Mouse (Mus musculus): ENCODE data around the gene Gpr156. TPM values are rescaled to one million over a fixed set of nuclear protein-coding genes. Genes with fewer than 3 reads are reported as not detected.

Gpr156 gene
- total RNA-seq (2012; rRNA removed) (0.04 and 0.08 TPM in 2 replicates), total RNA-seq (2014; rRNA removed) (0.11 TPM in 1 of 2 replicates, not detected in the other), polyA plus RNA-seq (2012; ENCODE audit: insufficient read length, low read depth) (0.05 and 0.09 TPM in 2 replicates)

GRCm38 (mm10) chr16:37916138-37916817 is at the start of gene Gpr156:
Gene Gpr156, plus strand, starts transcription at chr16:37916496.
- DNase-seq (ENCODE audit: extremely low read depth) = no peak
- no peak for TF ChIP-seq IRF4 (IDR thresholded peaks at IDR 0.05; ENCODE audit: low read depth, low read length)
- no peak for TF ChIP-seq ZMIZ1 (IDR thresholded peaks at IDR 0.05; ENCODE audit: low read depth, low read length)
- TF ChIP-seq NELFE (IDR thresholded peaks at IDR 0.05; ENCODE audit: low read depth, low read length) = no peak
- peak in 1 of 2 experiments; percentile 17; a peak in 1 of 4 replicates for TF ChIP-seq CTCF (conservative IDR thresholded peaks at IDR 0.05 in 1 of 2, IDR thresholded peaks at IDR 0.05 in 1 of 2; ENCODE audit: low read depth in 2 of 2, low read length in 2 of 2)
- no peak for TF ChIP-seq ELF1 (IDR thresholded peaks at IDR 0.05; ENCODE audit: low read depth, low read length)
- Histone ChIP-seq H3K9ac (ENCODE audit: insufficient read depth, low read depth) (no peak within 1 kb of the TSS), H3K9me3 (replicated peaks; ENCODE audit: low read length) (peaks cover 3% of the 10 kb centered on the region), H3K27ac (ENCODE audit: insufficient read depth, low read depth) (no peak within 1 kb of the TSS), H3K4me2 (ENCODE audit: insufficient read depth, low read depth, poor library complexity, severe bottlenecking) (peak within 1 kb of the TSS; percentile 52; the same call in 1 of the 2 replicates), H3K4me1 (ENCODE audit: control insufficient read depth in 1 of 2, insufficient read depth in 2 of 2) (peaks cover 0 to 9% of the 10 kb centered on the region in 2 experiments; a peak in 2 of 4 replicates), H3K79me2 (replicated peaks; ENCODE audit: control insufficient read depth, extremely low read depth, insufficient read depth, poor library complexity, severe bottlenecking) (no peaks in the 10 kb centered on the region), H3K4me3 (replicated peaks in 1 of 3; ENCODE audit: low read depth in 2 of 3, low read length in 2 of 3, poor library complexity in 1 of 3) (peak within 1 kb of the TSS in 1 of 3 experiments; percentile 0), H3K27me3 (replicated peaks) (no peaks in the 10 kb centered on the region), H3K36me3 (replicated peaks in 1 of 2; ENCODE audit: control insufficient read depth in 1 of 2, insufficient read depth in 1 of 2, low read length in 1 of 2) (no peaks in the 10 kb centered on the region)
- in situ Hi-C loops (cut with MboI; ENCODE audit: low pct_ligation_motif_present, low pct_unique_long_range_greater_than_20kb, low sequenced_read_pairs) = no loop called here
- dilution Hi-C loops (cut with MboI; ENCODE audit: extremely low pct_ligation_motif_present, extremely low pct_unique_long_range_greater_than_20kb, low sequenced_read_pairs) = no loop called here

DNA sequence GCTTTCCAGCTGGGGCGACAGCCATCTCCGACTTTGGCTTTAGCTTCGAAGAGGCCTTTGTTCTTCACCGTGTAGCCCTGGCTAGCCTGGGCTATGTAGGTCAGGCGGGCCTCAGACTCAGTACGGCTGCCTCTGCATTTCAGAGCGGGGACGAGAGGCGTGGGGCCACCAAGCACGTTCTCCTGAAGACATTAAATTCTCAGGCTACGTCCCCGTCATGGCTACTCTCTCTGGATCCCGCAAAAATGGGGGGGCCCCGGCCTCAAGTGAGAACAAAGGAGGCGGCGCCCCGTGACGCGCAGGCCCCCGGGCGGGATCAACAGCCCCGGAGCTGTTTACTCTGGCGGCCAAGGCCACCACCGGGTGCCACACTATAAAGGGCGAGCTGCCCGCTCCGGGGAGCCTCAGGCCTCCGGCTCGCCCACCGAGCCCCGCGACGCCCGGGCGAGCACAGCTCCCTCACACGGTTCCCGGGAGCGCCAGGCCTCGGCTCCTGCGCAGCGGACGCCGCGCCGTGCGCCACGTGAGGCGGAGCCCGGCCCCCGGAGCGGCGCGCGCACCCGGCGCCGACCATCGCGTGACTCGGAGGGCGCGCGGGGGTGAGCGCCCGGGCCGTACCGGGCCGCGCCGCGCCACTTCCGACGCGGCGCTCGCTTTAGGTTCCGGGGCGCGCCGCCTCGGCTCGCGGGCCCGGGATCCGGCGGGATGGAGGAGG is 48.3 kb upstream of the Gpr156 start, which contains the start of gene Lrrc58:
Gene Lrrc58 (plus strand): TSS at position 599 of the 715 bp plus-strand sequence.
- in situ Hi-C loops (cut with MboI; ENCODE audit: low pct_ligation_motif_present, low pct_unique_long_range_greater_than_20kb, low sequenced_read_pairs) = no loop called here
- dilution Hi-C loops (cut with MboI; ENCODE audit: extremely low pct_ligation_motif_present, extremely low pct_unique_long_range_greater_than_20kb, low sequenced_read_pairs) = no loop called here
- peaks cover 35% of the 10 kb centered on the region for H3K79me2 ChIP-seq (replicated peaks; ENCODE audit: control insufficient read depth, extremely low read depth, insufficient read depth, poor library complexity, severe bottlenecking)
- TF ChIP-seq ZKSCAN1 (IDR thresholded peaks at IDR 0.05; ENCODE audit: borderline replicate concordance, low read depth, low read length) (no peak), ZMIZ1 (IDR thresholded peaks at IDR 0.05; ENCODE audit: low read depth, low read length) (peak; percentile 61; the same call in 1 of the 2 replicates), KAT2A (IDR thresholded peaks at IDR 0.05; ENCODE audit: insufficient replicate concordance, low read length) (peak; percentile 49; the same call in 1 of the 2 replicates), UBTF (IDR thresholded peaks at IDR 0.05; ENCODE audit: low read depth, low read length) (no peak; the same call in none of the 2 replicates), POLR2AphosphoS2 (IDR thresholded peaks at IDR 0.05; ENCODE audit: low read depth, low read length) (no peak), TCF12 (IDR thresholded peaks at IDR 0.05; ENCODE audit: low read depth, low read length) (peak; percentile 77), RCOR1 (conservative IDR thresholded peaks at IDR 0.05; ENCODE audit: low read depth, low read length) (0 out of 2 replicates have a peak, but pooled peaks have one; percentile 18), NRF1 (IDR thresholded peaks at IDR 0.05; ENCODE audit: low read depth, low read length) (peak; percentile 87), USF2 (conservative IDR thresholded peaks at IDR 0.05; ENCODE audit: low read depth, low read length) (no peak), CTCF (conservative IDR thresholded peaks at IDR 0.05 in 1 of 2, IDR thresholded peaks at IDR 0.05 in 1 of 2; ENCODE audit: low read depth in 2 of 2, low read length in 2 of 2) (no peak), BHLHE40 (IDR thresholded peaks at IDR 0.05; ENCODE audit: low read depth, low read length) (peak; percentile 95), MAFK (IDR thresholded peaks at IDR 0.05; ENCODE audit: insufficient replicate concordance, low read length) (no peak), SIN3A (IDR thresholded peaks at IDR 0.05; ENCODE audit: low read length) (no peak), ZNF384 (IDR thresholded peaks at IDR 0.05; ENCODE audit: low read depth, low read length) (no peak), MXI1 (IDR thresholded peaks at IDR 0.05; ENCODE audit: low read depth, low read length) (peak; percentile 69; the same call in 1 of the 2 replicates), NELFE (IDR thresholded peaks at IDR 0.05; ENCODE audit: low read depth, low read length) (peak; percentile 85), POLR2A (IDR thresholded peaks at IDR 0.05; ENCODE audit: low read depth, low read length) (peak; percentile 89), MYC (IDR thresholded peaks at IDR 0.05; ENCODE audit: low read depth, low read length) (no peak), ZC3H11A (IDR thresholded peaks at IDR 0.05; ENCODE audit: low read depth, low read length) (no peak), EP300 (IDR thresholded peaks at IDR 0.05; ENCODE audit: low read length) (no peak), HCFC1 (IDR thresholded peaks at IDR 0.05; ENCODE audit: low read depth, low read length) (peak; percentile 62), JUND (conservative IDR thresholded peaks at IDR 0.05; ENCODE audit: low read depth, low read length) (no peak), MAX (IDR thresholded peaks at IDR 0.05; ENCODE audit: low read length) (peak; percentile 58), MEF2A (IDR thresholded peaks at IDR 0.05; ENCODE audit: borderline replicate concordance, low read depth, low read length) (peak; percentile 32; the same call in 1 of the 2 replicates), ELF1 (IDR thresholded peaks at IDR 0.05; ENCODE audit: low read depth, low read length) (peak; percentile 63; the same call in 1 of the 2 replicates), IRF4 (IDR thresholded peaks at IDR 0.05; ENCODE audit: low read depth, low read length) (peak; percentile 25; the same call in 1 of the 2 replicates), JUN (IDR thresholded peaks at IDR 0.05; ENCODE audit: insufficient read depth, low read depth, low read length) (no peak), TBP (conservative IDR thresholded peaks at IDR 0.05; ENCODE audit: low read depth, low read length) (no peak)

More for the DNA sequence above, 48.3 kb upstream of the Gpr156 start, which contains the start of gene Lrrc58:
- H3K4me2 ChIP-seq (ENCODE audit: insufficient read depth, low read depth, poor library complexity, severe bottlenecking) = peak within 1 kb of the TSS; percentile 62
- H3K27ac ChIP-seq (ENCODE audit: insufficient read depth, low read depth) = peak within 1 kb of the TSS; percentile 83
- no peaks in the 10 kb centered on the region for H3K9me3 ChIP-seq (replicated peaks; ENCODE audit: low read length)
- peaks cover 17 to 30% of the 10 kb centered on the region in 2 experiments for H3K4me1 ChIP-seq (ENCODE audit: control insufficient read depth in 1 of 2, insufficient read depth in 2 of 2)
- peak within 1 kb of the TSS; percentile 88 to 99 (median 97) for H3K4me3 ChIP-seq (replicated peaks in 1 of 3; ENCODE audit: low read depth in 2 of 3, low read length in 2 of 3, poor library complexity in 1 of 3)
- peaks cover 0 to 14% of the 10 kb centered on the region in 2 experiments for H3K36me3 ChIP-seq (replicated peaks in 1 of 2; ENCODE audit: control insufficient read depth in 1 of 2, insufficient read depth in 1 of 2, low read length in 1 of 2)
- no peaks in the 10 kb centered on the region for H3K27me3 ChIP-seq (replicated peaks)
- peak; percentile 70 for DNase-seq (ENCODE audit: extremely low read depth)
- H3K9ac ChIP-seq (ENCODE audit: insufficient read depth, low read depth) = peak within 1 kb of the TSS; percentile 86

All from CH12.LX (cell line).